Comparison of ENCODE assay signal across 8 mouse cellular contexts in genomic region chr13:68998918-68999801, GRCm38 (mm10). TPM values are rescaled to one million over a fixed set of nuclear protein-coding genes. Genes with fewer than 3 reads are reported as not detected.
DNase-seq lines count a peak whose midpoint lies in the region; ATAC-seq and TF ChIP-seq lines count a peak whose summit lies in the region.

Gene Adcy2 (minus strand): TSS chr13:68999541.

- peak; percentile 85 for ATAC-seq in forebrain, embryonic 14.5 days
- ATAC-seq in megakaryocyte progenitor cell, adult 5-6 weeks (replicated peaks; ENCODE audit: poor library complexity) = peak; percentile 32
- peak; percentile 88 for ATAC-seq in stomach, embryonic 14.5 days (ENCODE audit: insufficient number of reproducible peaks, insufficient read depth, low FRiP score, low read depth)

- peaks cover 44% of the 10 kb centered on the region for H3K27me3 ChIP-seq in E14TG2a.4 (ENCODE audit: insufficient read depth, low read length)
- peaks cover 7% of the 10 kb centered on the region; the same call in 1 of the 2 replicates for H3K27me3 ChIP-seq in forebrain, embryonic 14.5 days (replicated peaks; ENCODE audit: control insufficient read depth, insufficient read depth, low read length)
- H3K27me3 ChIP-seq in stomach, embryonic 14.5 days (ENCODE audit: control insufficient read depth, insufficient read depth, low read length) = no peaks in the 10 kb centered on the region

- peak within 1 kb of the TSS; percentile 95 for H3K4me2 ChIP-seq in forebrain, embryonic 14.5 days (ENCODE audit: low read length)
- peak within 1 kb of the TSS; percentile 92 for H3K4me2 ChIP-seq in stomach, embryonic 14.5 days (replicated peaks; ENCODE audit: low read depth, low read length)

- H3K36me3 ChIP-seq in E14TG2a.4 (ENCODE audit: insufficient read depth, low read length) = no peaks in the 10 kb centered on the region
- no peaks in the 10 kb centered on the region for H3K36me3 ChIP-seq in forebrain, embryonic 14.5 days (ENCODE audit: control insufficient read depth, insufficient read depth, low read length)
- H3K36me3 ChIP-seq in stomach, embryonic 14.5 days (ENCODE audit: control insufficient read depth, insufficient read depth, low read length) = no peaks in the 10 kb centered on the region

- peak within 1 kb of the TSS; percentile 82 for H3K4me3 ChIP-seq in E14TG2a.4 (replicated peaks; ENCODE audit: low read length)
- peak within 1 kb of the TSS; percentile 57 for H3K4me3 ChIP-seq in forebrain, embryonic 14.5 days (ENCODE audit: low read depth, low read length)
- peak within 1 kb of the TSS; percentile 61 for H3K4me3 ChIP-seq in stomach, embryonic 14.5 days (ENCODE audit: low read depth, low read length)

- H3K9me3 ChIP-seq in E14TG2a.4 (ENCODE audit: low read length) = no peaks in the 10 kb centered on the region
- no peaks in the 10 kb centered on the region for H3K9me3 ChIP-seq in forebrain, embryonic 14.5 days (replicated peaks; ENCODE audit: control insufficient read depth, low read length)
- H3K9me3 ChIP-seq in stomach, embryonic 14.5 days (ENCODE audit: control insufficient read depth, low read depth, low read length) = no peaks in the 10 kb centered on the region

- peak; percentile 41 for DNase-seq in adrenal gland, adult 2 months
- DNase-seq in forebrain, embryonic 14.5 days (ENCODE audit: low spot score) = peak; percentile 84
- DNase-seq in heart, postnatal 4 days = peak; percentile 58
- DNase-seq in left cerebral cortex, postnatal 10 days (ENCODE audit: extremely low spot score in 1 of 2, low spot score in 2 of 2) = peak in 1 of 2 experiments; percentile 84
- no peak for DNase-seq in spleen, adult 18-20 months

- H3K4me1 ChIP-seq in E14TG2a.4 (replicated peaks; ENCODE audit: low read depth, low read length) = peaks cover 21% of the 10 kb centered on the region
- H3K4me1 ChIP-seq in forebrain, embryonic 14.5 days (ENCODE audit: control insufficient read depth, insufficient read depth, low read length) = peaks cover 11% of the 10 kb centered on the region; the same call in 1 of the 2 replicates
- H3K4me1 ChIP-seq in stomach, embryonic 14.5 days (ENCODE audit: control insufficient read depth, insufficient read depth, low read length) = 0 out of 2 replicates have a peak, but pooled peaks cover 8% of the 10 kb centered on the region

- TF ChIP-seq CTCF in E14TG2a.4 (conservative IDR thresholded peaks at IDR 0.05; ENCODE audit: low read length) = no peak

- peak within 1 kb of the TSS; percentile 71 for H3K9ac ChIP-seq in forebrain, embryonic 14.5 days (ENCODE audit: low read length)
- H3K9ac ChIP-seq in stomach, embryonic 14.5 days (replicated peaks; ENCODE audit: low read depth, low read length) = peak within 1 kb of the TSS; percentile 68

- H3K27ac ChIP-seq in forebrain, embryonic 14.5 days (ENCODE audit: low read depth, low read length) = no peak within 1 kb of the TSS
- 0 out of 2 replicates have a peak within 1 kb of the TSS, but pooled peaks have one; percentile 2 for H3K27ac ChIP-seq in stomach, embryonic 14.5 days (ENCODE audit: low read length)

- under 1% methylated on average over 57 of the region's 106 CpGs for WGBS in forebrain, embryonic 14.5 days
- under 1% methylated on average over 96 of the region's 106 CpGs for WGBS in stomach, embryonic 14.5 days

- intact Hi-C loops in left cerebral cortex, postnatal 10 days (cut with DNase I) = loop anchor here (5.0 to 10.0 kb wide), 3 partner anchors 64 to 397 kb away; no protein-coding TSS in a partner anchor

RNA-seq across cellular contexts. Expression of gene Adcy2, which starts in this region (rescaled TPM):
- 1 to 10 TPM in 1 of 2 experiments, under 1 TPM in 1; 0.72 to 1.3 TPM for total RNA-seq in adrenal gland, adult 2 months (2021)
- 0.27 and 0.49 TPM in 2 replicates for polyA plus RNA-seq in adrenal gland, adult 2 months (2012; rRNA removed)
- polyA plus RNA-seq in forebrain, embryonic 14.5 days (2014; fragmentation: Nextera tagmentation; extraction: Ambion mirVana) = 3.1 and 3.2 TPM in 2 replicates
- total RNA-seq in heart, postnatal 4 days (2021) = 1 to 10 TPM; 1.0 to 1.3 TPM
- 10 to 100 TPM; 58.8 to 88.5 TPM for total RNA-seq in left cerebral cortex, postnatal 10 days (2021)
- not detected in 2 replicates for total RNA-seq in megakaryocyte progenitor cell, adult 5-6 weeks (2015)
- not detected in 2 replicates for total RNA-seq in megakaryocyte progenitor cell, adult 5-6 weeks (2017)
- polyA plus RNA-seq in stomach, embryonic 14.5 days (2014; fragmentation: Nextera tagmentation; extraction: Ambion mirVana) = 4.7 and 5.0 TPM in 2 replicates

Comparison
In these comparisons a context has a peak if more than half of its experiments do, and no peak if none do; other contexts are left out.
1. RNA of gene Adcy2 (total RNA-seq): 58.8 to 88.5 TPM in left cerebral cortex, postnatal 10 days; 0.72 to 1.3 TPM in adrenal gland, adult 2 months, 1.0 to 1.3 TPM in heart, postnatal 4 days and not detected in megakaryocyte progenitor cell, adult 5-6 weeks; every median in the first group is over 10 times any median in the second.
2. Peak in ATAC-seq in megakaryocyte progenitor cell, adult 5-6 weeks; RNA of the gene not detected or under 1 TPM.
3. DNase-seq: peak in adrenal gland, adult 2 months (single experiment), forebrain, embryonic 14.5 days (single experiment) and heart, postnatal 4 days (single experiment); none in spleen, adult 18-20 months (0 of 2).
4. ATAC-seq: peak in every context shown above with its lines; median percentile 88 in stomach, embryonic 14.5 days; 85 in forebrain, embryonic 14.5 days; 32 in megakaryocyte progenitor cell, adult 5-6 weeks.
5. Peak in every context shown above with its lines, with median percentiles within 50 percentile points of each other: H3K4me3 ChIP-seq.